Mouse (Mus musculus) c-Kit-positive CD71-positive TER-119-positive erythroid progenitor cells, embryonic 14.5 days (primary cell): Measurements from ENCODE around the gene Urm1.
A peak's percentile ranks its signal among the peaks of the same experiment; 100 is the strongest.

Experiments used
- DNase-seq: peaks from one replicate; pipeline ENCODE4 v3.0.0-alpha.2; 2013; ENCODE audit warnings: low spot score

Urm1 gene

DNA sequence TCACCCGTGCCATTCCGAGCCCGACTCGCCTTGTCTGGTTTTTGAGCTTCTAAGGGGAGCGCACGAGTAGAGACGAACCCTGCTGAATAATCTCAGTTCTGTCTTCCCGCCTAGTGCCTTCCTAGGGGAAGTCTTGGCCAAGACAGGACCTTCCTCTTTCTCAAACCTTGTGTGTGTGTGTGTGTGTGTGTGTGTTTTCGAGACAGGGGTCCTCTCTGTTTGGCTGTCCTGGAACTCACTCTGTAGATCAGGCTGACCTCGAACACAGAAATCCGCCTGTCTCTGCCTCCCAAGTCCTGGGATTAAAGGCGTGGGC is 7.8 kb downstream of the Urm1 start:
- no peak for DNase-seq

DNA sequence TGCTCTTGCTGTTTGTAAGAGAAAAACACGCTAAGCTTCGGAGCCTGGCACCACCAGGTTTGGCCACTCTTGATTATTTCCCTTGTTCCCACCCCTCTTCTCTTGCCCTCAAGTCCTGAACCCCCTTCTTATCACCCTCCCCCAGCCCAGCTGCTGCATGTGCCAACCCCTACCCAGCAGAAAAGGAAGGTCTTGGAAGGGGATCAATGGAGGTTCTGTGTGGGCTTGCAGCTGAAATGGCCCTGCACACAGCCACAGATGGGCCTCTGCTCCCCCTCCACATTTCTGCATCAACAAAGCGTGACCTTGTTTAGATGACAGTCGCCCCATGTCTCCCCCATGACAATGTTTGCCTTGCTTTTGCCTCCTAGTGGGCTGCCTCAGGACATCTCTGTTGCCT is 11.2 kb downstream of the Urm1 start:
- DNase-seq, result no peak

DNA sequence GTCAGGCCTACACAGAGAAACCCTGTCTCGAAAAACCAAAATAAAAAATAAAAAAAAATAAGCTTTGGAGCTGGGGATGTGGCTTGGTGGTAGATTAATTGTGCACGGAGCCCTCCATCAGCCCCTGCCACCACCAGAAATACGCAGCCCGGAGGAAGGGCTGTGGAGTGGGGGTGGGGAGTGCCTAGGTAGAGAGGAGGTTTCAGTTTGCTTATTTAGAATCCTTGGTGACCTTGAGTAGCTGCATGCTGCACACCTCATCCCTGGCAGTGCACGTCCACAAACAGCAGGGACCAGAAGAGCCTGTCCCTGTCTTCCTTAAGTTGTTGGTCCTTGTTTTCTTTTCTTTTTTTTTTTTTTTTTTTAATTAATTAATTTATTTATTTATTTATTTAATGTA is 13.9 kb downstream of the Urm1 start:
- no peak for DNase-seq

DNA sequence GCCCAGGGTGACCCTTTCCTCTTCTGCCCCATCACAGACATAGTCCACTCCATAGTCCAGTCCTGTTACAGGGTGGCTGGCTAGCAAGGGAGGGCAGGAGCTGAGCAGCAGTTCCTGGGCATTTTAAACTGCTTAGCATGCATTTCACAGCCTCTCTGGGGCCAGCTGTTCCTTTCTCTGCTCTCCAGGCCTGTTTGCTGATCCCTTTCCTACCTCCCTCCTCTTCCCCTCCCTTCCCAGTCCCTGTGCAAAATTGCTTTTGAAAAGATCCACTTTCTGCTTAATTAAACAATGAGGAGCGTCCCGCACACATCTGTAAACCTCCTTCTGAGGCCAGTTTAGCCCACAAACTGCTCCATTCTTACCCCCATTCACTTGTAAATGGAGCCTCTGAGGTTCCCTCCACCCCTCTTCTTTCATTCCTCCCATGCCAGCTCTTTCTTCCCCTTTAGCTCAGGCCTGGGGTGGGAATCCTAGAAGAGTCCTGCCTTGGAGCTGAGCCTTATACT is 15.6 kb downstream of the Urm1 start:
- DNase-seq, result no peak

DNA sequence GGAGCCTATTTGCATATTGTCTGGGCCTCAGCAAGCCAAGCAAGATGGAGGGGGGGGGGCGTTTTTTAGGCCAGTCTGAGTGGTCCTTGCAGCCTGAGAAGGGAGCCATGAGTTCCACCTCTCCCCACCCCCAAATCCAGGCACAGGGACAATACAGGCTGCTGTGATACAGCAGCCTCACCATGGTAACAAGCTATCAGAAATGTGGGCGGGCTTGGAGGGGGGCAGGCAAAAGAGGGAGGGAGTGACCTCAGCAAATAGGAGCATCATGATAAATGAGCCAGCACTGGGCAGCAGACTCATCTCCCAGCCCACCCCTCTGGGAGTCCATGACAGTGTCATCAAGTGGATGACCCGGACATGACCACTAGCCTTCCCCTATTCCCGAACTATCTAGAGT is 19.6 kb downstream of the Urm1 start:
- no peak for DNase-seq

DNA sequence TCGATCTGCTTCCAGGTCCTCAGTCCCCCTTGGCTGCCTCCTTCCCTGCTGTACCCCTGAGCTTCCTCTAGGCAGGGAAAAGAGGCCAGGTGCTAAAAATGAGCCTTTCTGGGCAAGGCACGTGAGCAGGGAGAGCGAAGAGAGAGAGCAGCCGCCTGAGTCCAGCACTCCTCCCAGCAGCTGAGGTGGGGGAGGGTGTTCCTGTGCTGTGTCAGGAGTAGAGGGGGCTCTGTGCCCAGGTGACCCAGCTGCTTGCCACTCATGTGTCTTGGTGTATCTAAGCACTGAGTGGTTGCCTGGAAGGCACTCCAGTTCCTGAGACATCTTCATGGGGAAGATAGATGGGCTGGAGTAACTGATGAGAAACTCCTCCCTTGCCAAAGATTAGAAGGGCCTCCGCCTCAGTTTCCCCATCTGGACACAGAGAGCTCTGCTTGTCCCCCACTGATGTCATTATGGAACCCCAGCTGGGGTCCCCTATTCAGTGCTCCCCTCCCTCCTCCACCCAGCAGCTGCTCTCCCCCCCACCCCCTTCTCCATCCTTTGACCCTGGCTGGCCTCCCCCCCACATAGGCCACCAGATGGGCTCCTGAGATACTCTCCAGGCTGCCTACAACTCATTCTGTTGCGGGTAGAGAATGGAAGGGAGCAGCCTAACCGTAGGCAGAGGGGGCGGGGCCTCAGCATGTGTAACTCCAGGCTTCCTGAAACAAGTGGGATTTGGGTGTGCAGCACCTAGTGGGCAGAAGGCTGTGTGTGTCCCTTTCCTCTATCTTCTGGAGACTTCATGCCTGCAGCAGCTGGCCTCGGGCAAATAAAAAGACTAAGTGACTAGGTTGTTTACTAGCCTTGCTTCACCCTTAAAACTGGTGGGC is 23.6 kb downstream of the Urm1 start:
- no peak for DNase-seq

DNA sequence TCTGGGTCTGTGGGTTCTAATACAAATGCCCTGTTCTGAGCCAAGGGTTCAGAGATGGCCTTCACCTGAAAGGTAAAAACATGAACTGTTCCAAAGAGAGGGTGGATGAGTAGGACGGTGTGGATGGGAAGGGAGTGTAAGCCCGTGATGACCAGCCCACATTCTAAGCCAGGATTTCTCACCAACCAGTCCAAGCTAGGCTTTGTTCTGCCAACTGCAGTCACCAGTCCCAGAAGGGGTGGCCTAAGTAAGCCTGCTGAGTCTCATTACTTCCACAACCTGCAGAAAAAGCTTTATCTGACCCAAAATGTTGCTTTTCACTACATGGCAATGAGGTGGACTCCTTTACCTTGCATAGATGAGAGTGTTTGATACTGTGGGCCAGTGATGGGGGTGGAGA is 24.2 kb downstream of the Urm1 start:
- DNase-seq, result no peak

DNA sequence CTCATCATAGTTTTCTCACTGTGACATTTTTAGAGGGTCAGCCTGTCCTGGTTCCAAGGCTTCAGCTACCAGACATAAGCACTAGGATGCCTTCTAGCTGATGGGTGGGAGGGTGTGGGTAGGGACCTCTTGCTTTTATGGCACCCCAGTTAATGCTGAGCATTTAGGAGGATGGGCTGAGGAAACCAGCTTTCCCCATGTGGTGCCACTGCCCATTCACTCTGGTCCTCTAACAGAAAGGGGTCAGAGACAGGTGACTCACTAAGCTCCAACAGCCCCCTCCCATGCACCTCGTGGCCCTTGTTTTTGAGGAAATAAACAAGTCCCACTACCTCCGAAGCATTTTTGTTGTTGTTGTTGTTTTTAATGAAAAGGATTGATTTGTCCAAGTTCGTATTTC is 24.8 kb downstream of the Urm1 start:
- no peak for DNase-seq

DNA sequence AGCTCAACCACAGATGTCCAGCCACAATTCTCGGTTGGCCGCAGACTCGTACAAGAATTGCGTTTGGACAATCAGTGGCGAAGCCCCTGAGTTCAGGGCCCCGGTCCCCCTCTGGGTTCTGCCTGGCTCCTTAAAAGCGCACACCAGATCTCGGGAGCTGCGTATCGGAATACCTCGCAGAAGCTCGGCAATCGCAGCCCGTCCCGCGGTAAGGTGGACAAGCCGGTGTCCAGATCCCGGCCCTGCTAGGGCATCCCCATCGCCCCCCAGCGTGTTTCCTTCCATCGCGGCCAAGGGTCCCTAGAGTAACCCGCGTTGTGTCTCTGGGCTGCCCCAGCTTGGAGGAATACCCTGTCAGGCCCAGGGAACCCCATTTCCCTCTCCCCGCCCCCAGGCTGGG is 25.8 kb downstream of the Urm1 start:
- DNase-seq, result no peak

DNA sequence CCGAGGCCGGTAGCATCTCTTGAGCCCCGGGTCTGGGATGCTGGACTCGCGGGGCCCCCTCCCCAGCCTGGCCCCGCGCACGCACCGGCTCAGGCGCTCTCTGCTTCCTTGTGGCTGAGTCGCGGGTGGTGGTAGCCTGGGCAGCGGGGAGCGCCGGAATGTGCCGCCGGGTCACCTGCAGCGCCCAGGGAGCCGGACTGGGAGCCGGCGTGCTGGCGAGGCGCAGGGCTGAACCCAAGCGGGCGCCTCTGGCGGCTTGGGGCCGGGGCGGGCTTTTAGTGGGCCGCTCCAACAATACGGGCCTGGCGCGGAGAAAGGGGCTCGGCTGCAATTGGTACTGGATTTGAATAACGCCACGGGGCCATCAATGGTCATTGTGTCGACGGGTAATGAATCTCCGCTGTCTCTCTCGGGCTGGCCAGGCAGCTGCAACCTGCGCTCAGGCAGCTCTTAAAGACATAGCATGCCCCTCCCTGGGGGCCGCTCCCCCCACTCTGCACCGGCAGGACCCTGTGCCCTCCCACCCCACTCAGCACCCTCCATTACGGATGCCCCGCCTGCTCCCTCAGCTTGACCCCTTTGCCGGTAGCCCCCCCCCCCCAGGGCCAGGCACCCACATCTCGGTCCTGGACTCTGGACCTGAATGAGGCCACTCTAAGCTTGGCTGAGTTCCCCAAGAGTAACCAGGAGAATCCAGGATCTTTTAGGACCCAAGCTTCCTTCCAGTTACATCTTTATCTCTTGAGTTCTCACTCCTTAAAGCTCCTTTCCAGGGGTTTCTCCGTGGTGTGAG is 26.4 kb downstream of the Urm1 start:
- no peak for DNase-seq

DNA sequence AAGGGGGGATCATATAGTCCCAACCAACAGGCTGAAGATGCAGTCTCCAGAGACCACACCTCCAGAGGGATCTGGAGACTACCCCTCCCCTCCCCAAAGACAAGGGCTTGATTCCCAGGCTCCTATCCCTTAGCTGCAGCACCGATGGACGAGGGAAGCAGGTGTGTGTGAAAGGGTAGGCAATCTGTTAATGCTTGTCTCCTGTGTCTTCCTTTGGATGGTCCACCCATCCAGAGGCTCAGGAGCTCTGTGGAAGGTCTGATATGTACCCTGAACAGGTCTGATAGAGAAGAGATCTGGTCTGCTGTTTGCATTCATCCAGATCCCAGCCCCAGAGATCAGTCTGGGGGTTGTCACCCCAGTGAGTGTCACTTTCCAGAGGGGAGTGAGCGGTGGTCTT is 27.0 kb downstream of the Urm1 start:
- no peak for DNase-seq

DNA sequence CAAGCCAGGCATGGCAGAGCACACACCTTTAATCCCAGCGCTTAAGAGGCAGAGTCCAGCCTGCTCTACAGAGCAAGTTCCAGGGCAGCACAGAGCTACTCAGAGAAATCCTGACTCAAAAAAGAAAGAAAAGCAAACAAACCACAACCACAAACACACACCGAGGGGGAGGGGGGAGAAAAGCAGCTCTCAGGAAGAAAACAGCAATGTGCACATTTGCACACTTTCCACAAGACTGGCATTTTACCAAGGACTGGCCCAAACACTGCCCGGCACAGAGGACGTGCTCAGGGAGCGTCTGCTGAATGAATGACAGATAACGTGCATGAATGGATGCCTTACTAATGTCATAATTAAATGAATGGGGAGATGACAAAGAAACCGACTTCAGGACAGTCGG is 29.2 kb downstream of the Urm1 start:
- no peak for DNase-seq

DNA sequence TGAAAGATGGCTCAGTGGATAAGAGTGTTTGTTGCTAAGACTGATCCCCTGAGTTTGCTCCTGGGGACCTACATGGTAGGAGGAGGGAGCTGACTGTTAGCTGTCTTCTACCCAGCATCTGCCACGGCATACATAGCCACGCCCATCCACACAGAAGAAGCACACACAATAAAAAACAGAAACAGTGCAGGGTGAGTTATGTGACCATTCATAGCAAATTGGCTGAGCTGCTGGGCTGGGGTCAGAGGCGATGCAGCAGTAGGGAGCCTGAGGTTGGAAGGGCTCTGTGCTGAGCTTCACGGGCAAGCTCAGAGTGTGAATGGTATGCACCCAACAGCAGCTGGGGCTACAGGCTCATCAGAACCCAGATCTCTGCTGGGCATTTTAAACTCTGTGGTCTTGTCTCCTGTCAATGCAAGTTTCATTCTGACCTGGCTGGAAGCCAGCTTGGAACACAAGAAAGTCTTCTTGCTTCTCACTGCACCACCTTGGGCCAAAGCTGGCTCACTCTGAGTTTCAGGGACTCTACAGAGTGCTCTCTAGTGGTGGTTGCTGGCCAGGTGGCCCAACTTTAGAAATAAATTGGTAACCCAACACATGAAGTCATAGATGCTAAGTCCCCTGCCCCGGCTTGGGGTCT is 30.1 kb downstream of the Urm1 start:
- no peak for DNase-seq

DNA sequence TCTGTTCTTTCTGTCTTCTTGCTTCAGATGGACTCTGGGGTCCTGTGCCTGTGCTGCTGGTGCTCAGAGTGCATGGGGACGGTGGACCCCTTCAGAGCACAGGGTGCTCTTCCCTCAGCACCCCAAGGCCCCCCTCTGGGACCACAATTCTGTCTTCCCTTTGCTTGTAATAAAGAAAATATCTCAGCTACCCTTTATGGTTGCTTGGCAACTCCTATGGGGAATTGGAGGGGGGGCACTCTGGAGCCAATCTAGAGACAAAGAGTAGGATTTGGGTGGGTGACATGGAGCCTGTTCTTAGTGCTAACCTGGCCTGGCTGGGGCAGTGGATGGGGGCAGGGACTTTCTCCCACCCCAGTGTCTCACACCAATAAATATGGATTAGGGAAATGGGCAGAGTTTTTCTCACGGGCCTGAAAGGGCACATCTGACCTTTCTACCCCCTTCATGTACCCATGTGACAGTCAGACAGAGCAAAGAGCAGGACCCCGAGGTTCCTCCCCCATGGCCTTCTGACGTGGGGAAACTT is 33.1 kb downstream of the Urm1 start:
- DNase-seq, result no peak

DNA sequence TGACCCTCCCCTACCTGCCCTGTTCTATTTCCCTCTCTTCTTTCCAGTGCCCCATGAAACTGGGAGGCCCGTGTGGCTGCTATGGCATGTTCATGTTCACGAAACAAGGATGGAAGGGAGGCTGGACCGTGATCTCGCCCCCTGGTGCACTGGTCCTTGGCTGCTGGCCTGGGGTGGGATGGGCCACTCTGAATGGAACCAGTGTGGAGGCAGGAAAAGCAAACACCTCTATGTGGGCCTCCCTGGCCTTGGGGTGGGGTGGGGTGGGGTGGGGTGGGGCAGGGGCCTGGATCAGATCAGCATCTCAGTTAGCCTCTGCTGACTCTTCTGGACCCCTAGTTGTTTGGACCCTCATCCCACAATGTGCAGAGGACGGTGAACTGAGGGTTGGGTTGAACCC is 33.9 kb downstream of the Urm1 start:
- DNase-seq, result no peak

DNA sequence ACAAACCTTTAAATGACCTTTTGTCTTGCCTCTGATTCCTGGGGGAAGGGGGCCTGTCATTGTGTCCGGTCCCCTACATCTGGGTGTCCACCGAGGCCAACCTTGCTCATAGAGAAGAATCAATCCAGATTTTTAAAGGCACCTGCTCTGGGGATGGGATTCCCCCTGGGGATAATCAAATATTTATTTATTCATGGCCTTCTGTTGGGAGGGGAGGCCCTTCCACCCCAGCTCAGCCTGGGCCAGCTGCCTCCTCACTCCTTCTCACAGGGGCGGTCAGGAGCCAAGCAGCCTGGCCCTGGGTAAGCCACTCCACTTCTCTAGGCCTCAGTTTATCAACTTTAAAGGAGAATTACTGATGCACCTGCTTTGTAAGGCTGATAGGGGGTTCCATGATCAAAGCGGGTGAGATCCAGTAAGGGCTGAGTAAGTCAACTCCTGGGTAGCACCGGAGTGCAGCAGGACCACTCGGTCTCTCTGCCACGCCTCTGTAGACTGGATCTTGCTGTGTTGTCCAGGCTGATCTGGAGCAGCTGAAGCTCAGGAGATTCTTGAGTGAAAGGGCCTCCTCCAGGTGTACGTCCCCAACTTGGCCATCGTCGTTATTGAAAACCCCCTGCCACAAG is 35.8 kb downstream of the Urm1 start:
- DNase-seq, result no peak

DNA sequence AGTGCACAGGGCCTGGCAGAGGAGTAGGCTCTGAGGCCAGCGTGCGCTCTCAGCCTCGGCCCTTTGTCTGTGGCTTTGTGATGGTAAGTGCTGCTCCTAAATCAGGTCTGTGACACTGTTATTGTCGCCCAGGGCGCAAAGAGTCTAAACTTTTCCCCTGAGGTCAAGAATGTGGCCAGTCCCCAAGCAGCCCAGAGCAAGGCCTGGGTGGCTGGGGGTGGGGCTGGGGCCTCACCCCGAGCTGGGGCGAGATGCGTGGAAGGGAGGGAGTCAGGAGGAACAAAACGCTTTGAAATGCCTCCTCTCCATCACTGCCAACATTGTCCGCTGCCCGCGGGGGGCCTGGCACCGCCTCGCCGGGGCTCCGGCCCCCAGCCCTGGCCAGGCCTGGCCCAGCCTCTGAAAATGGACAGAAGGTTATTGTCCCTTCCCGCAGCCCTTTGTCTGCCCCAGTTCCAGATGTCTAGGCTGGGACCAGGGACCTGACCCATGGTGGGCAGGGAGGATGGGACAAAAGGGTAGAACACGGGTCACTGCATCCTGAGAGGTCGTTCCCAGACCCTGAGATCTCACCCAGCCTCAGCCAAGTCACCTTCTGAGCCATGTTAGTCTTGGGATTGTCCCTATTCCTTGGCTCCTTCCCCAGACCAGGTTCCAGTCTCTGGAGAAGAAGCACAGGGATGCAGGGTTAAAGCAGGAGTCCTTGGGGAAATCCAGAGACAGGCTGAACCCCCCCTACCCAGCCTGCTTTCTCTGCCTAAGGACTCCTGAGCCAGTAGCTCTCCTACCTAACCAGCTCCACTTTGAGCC is 36.8 kb downstream of the Urm1 start:
- DNase-seq, result no peak

DNA sequence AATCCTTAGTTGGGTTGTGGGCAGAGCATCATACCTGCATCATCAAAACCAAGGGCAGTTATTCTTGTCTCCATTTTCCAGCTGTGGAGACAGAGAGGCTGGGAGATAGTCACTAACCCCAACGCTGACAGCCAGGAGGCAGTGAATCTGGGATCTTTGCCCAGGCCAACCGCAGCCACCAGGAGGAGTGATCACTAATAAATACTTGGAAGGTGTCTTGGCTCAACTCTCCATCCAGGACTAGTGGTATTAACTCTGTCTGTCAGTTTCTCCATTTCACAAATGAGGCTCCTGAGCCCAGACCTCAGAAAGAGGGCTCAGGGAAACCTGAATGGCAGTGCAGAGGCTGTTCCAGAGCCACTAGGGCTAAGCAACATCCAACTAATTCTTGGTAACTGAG is 37.5 kb downstream of the Urm1 start:
- DNase-seq, result no peak

DNA sequence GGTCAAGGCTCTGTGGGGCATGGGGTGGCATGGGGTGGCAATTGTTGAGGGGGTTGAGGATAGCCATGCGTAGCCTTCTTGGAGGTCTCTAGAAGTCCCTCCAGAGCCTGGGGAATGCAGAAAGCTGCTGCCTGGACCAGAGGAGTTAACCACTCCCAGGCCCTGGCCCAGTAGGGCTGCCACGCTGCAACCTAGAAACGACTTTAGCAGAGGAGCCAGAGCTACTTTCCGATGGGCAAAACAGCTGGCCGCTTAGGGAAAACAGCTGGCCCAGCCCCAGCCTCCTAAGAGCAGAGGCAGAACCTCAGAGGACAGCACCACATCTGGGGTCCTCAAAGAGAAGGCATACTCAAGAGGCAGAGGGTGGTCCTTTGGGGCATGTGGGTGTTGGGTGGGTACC is 38.1 kb downstream of the Urm1 start:
- DNase-seq, result no peak

DNA sequence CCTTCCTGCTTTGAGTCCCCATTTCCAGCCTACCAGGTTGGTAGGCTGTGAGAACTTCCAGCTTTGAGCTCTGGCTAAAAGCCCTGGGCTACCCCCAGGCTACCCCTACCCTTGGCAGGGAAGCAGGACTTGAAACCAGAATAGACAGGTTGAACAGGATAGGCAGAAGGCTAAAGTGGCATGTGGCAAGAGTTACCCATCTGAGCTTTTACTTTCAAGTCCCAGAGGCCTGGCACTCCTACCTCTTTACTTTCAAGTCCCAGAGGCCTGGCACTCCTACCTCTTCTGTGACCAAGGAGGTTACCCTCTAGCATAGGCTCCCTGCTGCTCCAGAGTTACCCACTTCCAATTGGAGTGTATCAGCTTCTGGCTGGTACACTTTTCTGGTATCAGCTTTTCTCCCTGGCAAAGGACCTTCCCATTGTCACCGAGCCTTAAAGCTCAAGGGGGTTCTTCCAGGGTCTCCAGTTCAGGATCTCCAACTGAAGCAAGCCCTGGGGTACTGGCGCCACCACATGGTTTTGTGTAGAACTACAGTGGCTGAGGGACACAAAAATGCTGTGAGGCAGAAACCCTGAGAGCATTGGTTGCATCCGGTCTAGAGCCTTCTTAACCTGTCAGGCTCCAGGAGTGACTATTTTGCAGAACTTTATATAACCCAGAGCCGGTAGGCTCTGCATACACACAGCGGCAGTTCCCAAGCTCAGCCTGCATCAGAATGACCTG is 39.0 kb downstream of the Urm1 start:
- DNase-seq, result peak; percentile 21

DNA sequence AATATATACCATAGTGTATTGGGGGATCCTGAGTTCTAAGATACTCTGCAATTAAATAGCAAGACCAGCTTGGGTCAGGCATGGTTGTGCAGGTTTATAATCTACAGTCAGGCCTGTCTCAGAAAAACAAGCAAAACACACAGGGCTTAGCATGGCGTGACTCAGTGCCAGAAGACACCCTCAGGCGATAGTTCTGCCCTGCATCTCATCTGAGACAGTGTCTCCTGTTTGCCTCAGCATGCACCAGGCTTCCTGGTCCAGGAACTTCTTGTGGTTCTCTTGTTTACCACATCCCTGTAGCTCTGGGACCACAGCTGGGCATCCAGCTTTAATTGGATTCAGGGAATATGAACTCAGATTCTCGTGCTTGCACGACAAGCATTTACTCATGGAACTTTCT is 45.2 kb downstream of the Urm1 start:
- DNase-seq, result no peak
